Mouse (Mus musculus) retina, adult 2 months (tissue): ENCODE measurements around the gene Cyb561.

ENCODE experiments used
- DNase-seq: peaks from one replicate; pipeline ENCODE4 v3.0.0-alpha.2; 2012; ENCODE audit warnings: low read depth, low spot score

Gene Cyb561

DNA sequence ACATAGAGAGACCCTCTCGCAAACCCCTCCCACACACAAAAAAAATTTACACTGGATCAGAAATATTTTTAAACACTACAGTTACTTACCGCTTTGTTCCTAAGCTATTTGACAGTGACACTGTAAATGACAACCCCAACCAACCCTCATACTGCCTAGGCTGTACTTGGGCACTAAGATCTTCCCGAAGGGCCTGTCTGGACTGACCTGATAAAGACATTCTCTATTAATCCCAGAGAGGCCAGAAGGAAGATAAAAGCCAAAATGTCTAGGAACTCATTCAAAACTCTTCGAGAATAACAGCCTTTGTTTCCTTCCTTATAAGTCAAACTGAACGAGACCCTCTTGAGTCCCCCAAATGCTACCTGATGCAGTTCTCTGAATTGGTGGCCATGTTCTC lies 31.9 kb downstream of the Cyb561 start:
- no peak for DNase-seq

DNA sequence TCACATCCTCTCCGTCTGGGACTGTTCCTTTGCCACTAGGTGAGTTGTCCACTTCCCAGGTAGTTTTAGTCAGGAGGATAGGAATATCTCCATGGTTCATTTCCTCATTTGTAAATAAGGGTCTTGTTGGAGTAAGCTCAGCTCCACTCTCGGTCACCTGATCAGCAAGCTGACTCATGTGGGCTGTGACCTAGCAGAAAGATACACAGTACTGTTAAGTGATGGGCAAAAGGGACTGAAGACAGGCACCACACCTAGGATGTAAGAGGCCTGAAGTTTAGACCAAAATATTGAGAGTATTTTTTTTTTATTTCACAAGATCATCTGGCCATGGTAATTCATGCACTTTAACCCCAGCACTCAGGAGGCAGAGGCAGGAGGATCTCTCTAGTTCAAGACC lies 32.3 kb downstream of the Cyb561 start:
- DNase-seq, result no peak

- no peak for DNase-seq
Measured at GRCm38 (mm10) chr11:105920098-105920785, 32.9 kb downstream of the Cyb561 start.

DNA sequence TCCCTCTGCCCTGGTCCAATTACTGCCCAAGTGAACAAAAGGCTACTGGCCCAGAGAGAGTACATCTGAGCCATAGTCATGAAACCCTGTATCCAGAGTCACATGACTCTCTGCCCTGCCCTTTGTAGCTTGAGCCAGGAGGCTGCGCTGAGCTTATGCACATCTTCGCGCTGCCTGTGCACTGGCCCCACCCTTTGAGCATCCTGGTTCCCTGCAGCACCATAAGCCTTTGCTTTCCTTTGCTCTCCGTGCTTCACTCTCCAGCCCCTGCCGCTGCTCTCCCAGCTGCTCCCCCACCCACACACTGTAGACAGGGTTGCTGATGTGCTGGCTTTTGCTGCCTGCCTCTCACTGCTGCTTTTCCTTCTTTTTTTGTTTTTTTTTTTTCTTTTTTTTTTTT lies 39.6 kb downstream of the Cyb561 start:
- no peak for DNase-seq

DNA sequence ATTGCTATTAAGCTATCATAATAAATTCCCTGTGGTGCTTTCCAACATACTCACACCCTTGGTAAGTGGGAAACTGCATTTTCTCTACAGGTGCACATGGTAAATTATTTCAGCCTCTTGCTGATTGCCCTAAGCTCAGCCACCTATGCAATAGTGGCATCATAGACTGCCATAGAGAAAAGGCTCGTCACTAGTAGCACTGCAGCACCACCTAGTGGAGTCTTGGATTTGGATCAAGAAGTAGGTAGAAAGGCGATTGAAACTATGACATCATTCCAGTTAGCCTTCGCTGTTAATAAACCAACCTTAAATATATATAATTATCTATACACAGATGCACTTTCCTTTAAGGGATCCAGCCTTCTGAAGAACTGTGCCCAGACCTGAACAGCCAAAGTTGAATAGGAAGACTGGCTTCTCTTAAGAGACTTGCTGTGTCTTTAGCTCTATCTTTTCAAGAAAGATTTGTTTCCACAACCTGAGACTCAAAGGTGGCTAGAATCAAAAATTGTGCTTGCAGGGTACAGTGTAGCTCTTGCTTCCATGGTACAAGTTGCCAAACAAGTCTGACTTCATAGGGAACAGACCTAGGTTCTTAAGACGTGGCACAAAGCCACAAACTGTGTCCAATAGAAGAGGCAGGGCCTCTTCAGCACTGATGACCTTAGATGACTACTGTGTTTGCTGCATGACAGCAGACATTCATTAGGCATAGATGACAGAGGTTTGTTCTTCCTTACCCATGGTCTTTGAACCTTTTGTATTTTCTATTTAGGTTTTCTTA lies 41.4 kb downstream of the Cyb561 start:
- DNase-seq, result peak; percentile 60

- no peak for DNase-seq
Measured at GRCm38 (mm10) chr11:105911149-105911548, 42.0 kb downstream of the Cyb561 start.

- DNase-seq, result no peak
Measured at GRCm38 (mm10) chr11:105909617-105910016, 43.5 kb downstream of the Cyb561 start.

DNA sequence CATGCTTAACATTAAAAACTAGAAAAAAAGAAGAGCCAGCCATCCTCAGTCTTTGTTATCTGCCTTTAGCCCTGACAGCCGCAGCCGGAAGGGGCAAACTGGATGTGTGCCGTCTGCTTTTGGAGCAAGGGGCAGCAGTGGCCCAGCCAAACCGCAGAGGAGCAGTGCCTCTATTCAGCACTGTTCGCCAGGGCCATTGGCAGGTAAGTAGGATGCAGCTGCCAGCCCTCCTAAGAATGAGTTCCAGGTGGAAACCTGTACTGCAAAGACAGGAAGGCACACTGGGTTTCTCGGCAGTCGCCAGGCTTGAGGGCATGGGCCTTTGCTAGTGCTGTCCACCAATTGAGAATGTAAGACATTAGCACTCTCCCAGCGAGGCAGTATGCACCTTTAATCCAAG lies 44.2 kb downstream of the Cyb561 start:
- DNase-seq, result no peak

GRCm38 (mm10) chr11:105907381-105907780 lies 45.8 kb downstream of the Cyb561 start:
- no peak for DNase-seq

DNA sequence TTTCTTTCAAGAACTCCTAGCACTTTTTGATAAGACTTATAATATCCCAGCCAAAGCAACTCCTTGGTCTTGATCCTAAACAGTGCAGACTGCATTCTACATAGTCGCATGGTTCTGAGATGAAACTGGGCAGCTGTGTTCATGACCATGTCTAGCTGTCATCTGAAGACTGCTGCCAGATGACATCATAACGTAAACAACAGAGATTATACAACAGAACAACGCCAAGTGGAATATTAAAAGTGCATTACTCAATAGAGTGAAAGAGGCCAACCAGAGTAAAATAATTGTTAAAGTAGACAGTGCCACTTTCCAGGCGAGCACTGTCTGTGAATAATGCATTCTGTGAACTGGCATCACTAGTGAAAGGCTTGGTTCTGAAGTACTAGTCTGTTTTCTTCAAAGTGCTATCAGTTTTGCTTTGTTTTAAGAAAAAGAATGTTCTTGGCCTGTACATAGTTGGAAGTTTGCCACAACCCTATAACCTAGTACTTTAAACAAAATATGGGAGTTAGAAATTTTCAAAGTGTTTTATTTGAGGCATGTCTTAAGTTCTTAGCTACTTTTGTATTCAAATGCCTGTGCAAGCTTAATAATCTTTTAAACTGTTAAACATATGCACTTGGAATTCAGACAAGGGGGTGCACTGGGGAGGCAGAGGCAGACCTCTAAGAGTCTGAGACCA lies 47.5 kb downstream of the Cyb561 start:
- DNase-seq, result no peak

DNA sequence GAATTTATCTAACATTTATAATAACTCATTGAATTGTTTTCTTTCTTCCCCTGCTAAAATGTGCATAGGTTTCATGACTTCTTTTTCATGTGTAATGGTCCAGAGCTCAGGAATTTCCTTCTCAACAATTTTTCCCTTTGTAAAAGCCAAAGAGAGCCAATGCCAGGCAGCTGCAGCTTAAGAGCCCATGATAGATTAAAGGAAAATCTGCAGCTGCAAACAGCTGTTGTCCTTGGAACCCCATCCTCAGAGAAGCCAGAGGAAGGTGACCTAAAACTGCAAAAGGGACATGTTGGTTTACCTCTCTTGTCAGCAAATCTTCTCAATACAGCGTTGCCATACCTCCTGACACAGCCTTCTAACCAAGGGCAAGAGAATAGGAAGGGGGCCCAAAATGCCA lies 50.2 kb downstream of the Cyb561 start:
- no peak for DNase-seq

- DNase-seq, result no peak
Measured at GRCm38 (mm10) chr11:105901501-105901900, 51.6 kb downstream of the Cyb561 start.

DNA sequence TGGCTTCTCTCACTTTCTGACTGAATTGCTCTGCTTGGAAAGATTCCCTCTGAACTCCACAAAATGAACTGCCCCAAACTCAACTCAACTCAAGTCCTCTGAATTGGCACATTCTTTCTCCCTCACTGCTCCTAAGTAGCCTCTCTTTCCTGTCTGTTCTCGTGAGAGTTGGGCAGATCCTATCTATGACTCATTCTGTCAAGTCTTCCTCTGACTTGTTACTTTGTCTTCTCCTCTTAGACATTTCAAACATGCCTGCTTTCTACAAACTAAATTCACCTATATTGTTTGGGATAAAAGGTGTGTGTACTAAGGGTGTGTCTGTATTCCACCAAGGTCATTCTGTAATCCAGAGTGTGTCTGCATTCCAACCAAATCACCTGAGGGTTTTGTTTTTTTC lies 54.0 kb downstream of the Cyb561 start:
- no peak for DNase-seq

GRCm38 (mm10) chr11:105887281-105887680 lies 65.9 kb downstream of the Cyb561 start:
- DNase-seq, result no peak

DNA sequence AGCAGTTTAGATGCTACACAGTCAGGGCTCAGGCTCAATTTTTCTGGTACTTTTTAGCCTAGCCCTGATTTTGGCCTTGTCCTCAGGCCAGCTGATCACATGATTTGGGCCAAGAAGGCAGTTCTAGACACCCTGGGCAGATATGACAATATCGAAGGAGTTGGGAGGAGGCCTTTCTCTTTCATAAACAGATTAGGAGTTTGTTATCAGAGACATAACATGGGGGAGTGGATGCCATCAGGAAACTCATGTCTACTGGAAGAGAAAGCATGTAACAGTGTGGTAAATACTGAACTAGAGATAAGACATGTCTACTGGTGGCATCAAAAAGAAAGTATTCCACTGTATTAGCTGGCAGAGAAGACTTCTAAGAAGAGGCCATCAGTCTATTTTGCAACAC lies 67.6 kb downstream of the Cyb561 start:
- DNase-seq, result no peak
